In genomic region chr4:75115346-75115745, GRCm38 (mm10) we compare ENCODE assay signal across 28 mouse cellular contexts.
DNase-seq lines count a peak whose midpoint lies in the region; ATAC-seq lines count a peak whose summit lies in the region.
"Had no signal": no experiment of that assay in that cellular context is flagged by ENCODE, and none has a peak within 500 bp of the region (broad histone marks: within the 10 kb centered on the region; RNA-seq: fewer than 3 reads in every experiment).

No protein-coding gene starts in this region.

- DNase-seq in embryo, embryonic 11 days, result peak; percentile 7
- no peak for DNase-seq in embryo, embryonic 9.5 days (ENCODE audit: extremely low spot score)
- DNase-seq in midbrain, embryonic 11.5 days (ENCODE audit: low spot score, missing footprints), result no peak
- DNase-seq: adrenal gland, postnatal 10 days; adrenal gland, postnatal 36 days; B cell, adult 2 months; cerebellum, adult 11 months; cerebellum, adult 2 months; cerebellum, adult 9-11 months; cerebellum, postnatal 25 days; gastrocnemius, postnatal 25 days; heart, adult 18-20 months; heart, postnatal 36 days had no signal

- H3K36me3 ChIP-seq in midbrain, embryonic 12.5 days, result no peaks in the 10 kb centered on the region
- no peaks in the 10 kb centered on the region for H3K36me3 ChIP-seq in midbrain, embryonic 11.5 days (ENCODE audit: control insufficient read depth, insufficient read depth, low read length)
- H3K36me3 ChIP-seq in neural tube, embryonic 12.5 days, result no peaks in the 10 kb centered on the region
- no peaks in the 10 kb centered on the region for H3K36me3 ChIP-seq in neural tube, embryonic 15.5 days
- H3K36me3 ChIP-seq in kidney, embryonic 16.5 days (ENCODE audit: insufficient read depth, low read length), result no peaks in the 10 kb centered on the region
- H3K36me3 ChIP-seq: embryonic facial prominence, embryonic 12.5 days; forebrain, embryonic 12.5 days; forebrain, embryonic 15.5 days; G1E; heart, embryonic 12.5 days; heart, embryonic 15.5 days; hindbrain, embryonic 10.5 days; hindbrain, embryonic 15.5 days had no signal

- ATAC-seq in midbrain, embryonic 12.5 days (ENCODE audit: low FRiP score, low read depth), result 0 out of 2 replicates have a peak, but pooled peaks have one; percentile 34
- no peak for ATAC-seq in midbrain, embryonic 11.5 days (ENCODE audit: low FRiP score)
- 0 out of 2 replicates have a peak, but pooled peaks have one; percentile 44 for ATAC-seq in neural tube, embryonic 12.5 days (ENCODE audit: low FRiP score, low read depth)
- no peak for ATAC-seq in neural tube, embryonic 15.5 days (ENCODE audit: low FRiP score)
- ATAC-seq in kidney, embryonic 16.5 days (ENCODE audit: low FRiP score, low TSS enrichment), result no peak
- ATAC-seq: forebrain, embryonic 15.5 days; Patski had no signal

- H3K9ac ChIP-seq in midbrain, embryonic 12.5 days (replicated peaks), result no peak overlapping the region
- no peak overlapping the region for H3K9ac ChIP-seq in midbrain, embryonic 11.5 days (ENCODE audit: low read length)
- no peak overlapping the region for H3K9ac ChIP-seq in neural tube, embryonic 12.5 days
- H3K9ac ChIP-seq in neural tube, embryonic 15.5 days (replicated peaks), result no peak overlapping the region
- no peak overlapping the region for H3K9ac ChIP-seq in kidney, embryonic 16.5 days (replicated peaks; ENCODE audit: low read length)
- H3K9ac ChIP-seq: embryonic facial prominence, embryonic 12.5 days; forebrain, embryonic 12.5 days; forebrain, embryonic 15.5 days; heart, embryonic 12.5 days; heart, embryonic 15.5 days; hindbrain, embryonic 15.5 days had no signal

- no peak overlapping the region for H3K4me2 ChIP-seq in midbrain, embryonic 12.5 days (replicated peaks)
- no peak overlapping the region for H3K4me2 ChIP-seq in midbrain, embryonic 11.5 days
- H3K4me2 ChIP-seq in neural tube, embryonic 12.5 days (replicated peaks), result no peak overlapping the region
- H3K4me2 ChIP-seq in neural tube, embryonic 15.5 days, result no peak overlapping the region
- H3K4me2 ChIP-seq in kidney, embryonic 16.5 days (replicated peaks; ENCODE audit: low read depth, low read length), result no peak overlapping the region
- H3K4me2 ChIP-seq: embryonic facial prominence, embryonic 12.5 days; forebrain, embryonic 12.5 days; forebrain, embryonic 15.5 days; heart, embryonic 12.5 days; heart, embryonic 15.5 days; hindbrain, embryonic 15.5 days had no signal

- no peaks in the 10 kb centered on the region for H3K9me3 ChIP-seq in midbrain, embryonic 12.5 days
- H3K9me3 ChIP-seq in midbrain, embryonic 11.5 days (ENCODE audit: control insufficient read depth, low read length), result no peaks in the 10 kb centered on the region
- no peaks in the 10 kb centered on the region for H3K9me3 ChIP-seq in neural tube, embryonic 12.5 days
- no peaks in the 10 kb centered on the region for H3K9me3 ChIP-seq in neural tube, embryonic 15.5 days (replicated peaks)
- no peaks in the 10 kb centered on the region for H3K9me3 ChIP-seq in kidney, embryonic 16.5 days (ENCODE audit: low read length)
- H3K9me3 ChIP-seq: embryonic facial prominence, embryonic 12.5 days; forebrain, embryonic 12.5 days; forebrain, embryonic 15.5 days; G1E; heart, embryonic 12.5 days; heart, embryonic 15.5 days; hindbrain, embryonic 10.5 days; hindbrain, embryonic 15.5 days had no signal

- H3K4me1 ChIP-seq in midbrain, embryonic 12.5 days, result no peaks in the 10 kb centered on the region
- no peaks in the 10 kb centered on the region for H3K4me1 ChIP-seq in midbrain, embryonic 11.5 days (ENCODE audit: control insufficient read depth, insufficient read depth, low read length)
- no peaks in the 10 kb centered on the region for H3K4me1 ChIP-seq in neural tube, embryonic 12.5 days
- no peaks in the 10 kb centered on the region for H3K4me1 ChIP-seq in neural tube, embryonic 15.5 days
- H3K4me1 ChIP-seq in kidney, embryonic 16.5 days (ENCODE audit: insufficient read depth, low read length), result no peaks in the 10 kb centered on the region
- H3K4me1 ChIP-seq: embryonic facial prominence, embryonic 12.5 days; forebrain, embryonic 12.5 days; forebrain, embryonic 15.5 days; heart, embryonic 12.5 days; heart, embryonic 15.5 days; hindbrain, embryonic 10.5 days; hindbrain, embryonic 15.5 days had no signal

- H3K4me3 ChIP-seq in midbrain, embryonic 12.5 days, result no peak overlapping the region
- H3K4me3 ChIP-seq in midbrain, embryonic 11.5 days (ENCODE audit: low read depth, low read length), result no peak overlapping the region
- no peak overlapping the region for H3K4me3 ChIP-seq in neural tube, embryonic 12.5 days
- H3K4me3 ChIP-seq in neural tube, embryonic 15.5 days (replicated peaks), result no peak overlapping the region
- H3K4me3 ChIP-seq in kidney, embryonic 16.5 days (ENCODE audit: low read length), result no peak overlapping the region
- H3K4me3 ChIP-seq: embryonic facial prominence, embryonic 12.5 days; erythroblast, embryonic 14.5 days; forebrain, embryonic 12.5 days; forebrain, embryonic 15.5 days; heart, embryonic 12.5 days; heart, embryonic 15.5 days; hindbrain, embryonic 10.5 days; hindbrain, embryonic 15.5 days had no signal

- 83% methylated on average over 3 of the region's 3 CpGs for WGBS in midbrain, embryonic 12.5 days
- 82% methylated on average over 3 of the region's 3 CpGs for WGBS in midbrain, embryonic 11.5 days
- 50% methylated on average over 3 of the region's 3 CpGs for WGBS in neural tube, embryonic 12.5 days
- WGBS in neural tube, embryonic 15.5 days, result 54% methylated on average over 3 of the region's 3 CpGs
- WGBS in kidney, embryonic 16.5 days, result 82% methylated on average over 3 of the region's 3 CpGs

- no peaks in the 10 kb centered on the region for H3K27me3 ChIP-seq in midbrain, embryonic 12.5 days
- H3K27me3 ChIP-seq in midbrain, embryonic 11.5 days (ENCODE audit: control insufficient read depth, insufficient read depth, low read length), result no peaks in the 10 kb centered on the region
- no peaks in the 10 kb centered on the region for H3K27me3 ChIP-seq in neural tube, embryonic 12.5 days (replicated peaks)
- no peaks in the 10 kb centered on the region for H3K27me3 ChIP-seq in neural tube, embryonic 15.5 days (replicated peaks)
- no peaks in the 10 kb centered on the region for H3K27me3 ChIP-seq in kidney, embryonic 16.5 days (ENCODE audit: insufficient read depth, low read length)
- H3K27me3 ChIP-seq: CH12.LX; embryonic facial prominence, embryonic 12.5 days; forebrain, embryonic 12.5 days; forebrain, embryonic 15.5 days; heart, embryonic 12.5 days; heart, embryonic 15.5 days; hindbrain, embryonic 15.5 days; Patski had no signal

- no peak overlapping the region for H3K27ac ChIP-seq in midbrain, embryonic 12.5 days (replicated peaks)
- no peak overlapping the region for H3K27ac ChIP-seq in midbrain, embryonic 11.5 days (ENCODE audit: low read depth, low read length)
- no peak overlapping the region for H3K27ac ChIP-seq in neural tube, embryonic 12.5 days
- H3K27ac ChIP-seq in neural tube, embryonic 15.5 days (replicated peaks), result no peak overlapping the region
- no peak overlapping the region for H3K27ac ChIP-seq in kidney, embryonic 16.5 days (ENCODE audit: low read length)
- H3K27ac ChIP-seq: embryonic facial prominence, embryonic 12.5 days; forebrain, embryonic 12.5 days; forebrain, embryonic 15.5 days; heart, embryonic 15.5 days; hindbrain, embryonic 10.5 days; hindbrain, embryonic 15.5 days had no signal

Comparison
In these comparisons a context has a peak if more than half of its experiments do, and no peak if none do; other contexts are left out.
1. ATAC-seq: peak in midbrain, embryonic 12.5 days (single experiment) and neural tube, embryonic 12.5 days (single experiment); none in midbrain, embryonic 11.5 days (single experiment), neural tube, embryonic 15.5 days (single experiment) and kidney, embryonic 16.5 days (single experiment).